Mouse (Mus musculus): ENCODE measurements around the gene Podn. TPM values are rescaled to one million over a fixed set of nuclear protein-coding genes. Genes with fewer than 3 reads are reported as not detected.

Gene Podn
- polyA plus RNA-seq, 1 experiment from 2014 or later, result 0.68 TPM

- Histone ChIP-seq H3K9me3 (ENCODE audit: control insufficient read depth, low read length) (no peaks in the 10 kb centered on the region), H3K4me3 (replicated peaks; ENCODE audit: low read length) (no peak overlapping the region), H3K27ac (no peak overlapping the region), H3K4me2 (replicated peaks) (no peak overlapping the region), H3K36me3 (replicated peaks; ENCODE audit: control insufficient read depth, insufficient read depth) (peaks cover 61% of the 10 kb centered on the region), H3K9ac (no peak overlapping the region), H3K27me3 (ENCODE audit: control insufficient read depth, insufficient read depth, low read length) (no peaks in the 10 kb centered on the region), H3K4me1 (replicated peaks; ENCODE audit: control insufficient read depth, insufficient read depth, low read length) (no peaks in the 10 kb centered on the region)
- 92% methylated on average over 10 of the region's 10 CpGs for WGBS
- DNase-seq (ENCODE audit: low spot score) (no peak), ATAC-seq (ENCODE audit: low FRiP score) (no peak)
These were observed 38.1 kb downstream of the Podn start for GRCm38 (mm10) chr4:108058166-108058565.

- no peak for ATAC-seq (ENCODE audit: low FRiP score)
- H3K4me3 ChIP-seq (replicated peaks; ENCODE audit: low read length), result no peak overlapping the region
These were observed 39.0 kb downstream of the Podn start for GRCm38 (mm10) chr4:108057247-108057646.

GRCm38 (mm10) chr4:108055873-108056272 is 40.4 kb downstream of the Podn start:
- H3K9me3 ChIP-seq (ENCODE audit: control insufficient read depth, low read length), result no peaks in the 10 kb centered on the region

More at GRCm38 (mm10) chr4:108057247-108057646, 39.0 kb downstream of the Podn start:
- H3K36me3 ChIP-seq (replicated peaks; ENCODE audit: control insufficient read depth, insufficient read depth), result peaks cover 61% of the 10 kb centered on the region
- no peak for DNase-seq (ENCODE audit: low spot score)
- no peak overlapping the region for H3K27ac ChIP-seq
- H3K27me3 ChIP-seq (ENCODE audit: control insufficient read depth, insufficient read depth, low read length), result no peaks in the 10 kb centered on the region
- 99% methylated on average over 2 of the region's 2 CpGs for WGBS
- no peaks in the 10 kb centered on the region for H3K9me3 ChIP-seq (ENCODE audit: control insufficient read depth, low read length)
- no peak overlapping the region for H3K9ac ChIP-seq
- no peak overlapping the region for H3K4me2 ChIP-seq (replicated peaks)
- H3K4me1 ChIP-seq (replicated peaks; ENCODE audit: control insufficient read depth, insufficient read depth, low read length), result no peaks in the 10 kb centered on the region

GRCm38 (mm10) chr4:108052673-108053072 is 43.6 kb downstream of the Podn start:
- H3K27me3 ChIP-seq (ENCODE audit: control insufficient read depth, insufficient read depth, low read length), result no peaks in the 10 kb centered on the region
- peaks cover 76% of the 10 kb centered on the region for H3K36me3 ChIP-seq (replicated peaks; ENCODE audit: control insufficient read depth, insufficient read depth)
- 91% methylated on average over 8 of the region's 8 CpGs for WGBS

More at GRCm38 (mm10) chr4:108055873-108056272, 40.4 kb downstream of the Podn start:
- Histone ChIP-seq H3K4me1 (replicated peaks; ENCODE audit: control insufficient read depth, insufficient read depth, low read length) (no peaks in the 10 kb centered on the region), H3K4me2 (replicated peaks) (no peak overlapping the region), H3K9ac (no peak overlapping the region), H3K36me3 (replicated peaks; ENCODE audit: control insufficient read depth, insufficient read depth) (peaks cover 64% of the 10 kb centered on the region), H3K4me3 (replicated peaks; ENCODE audit: low read length) (no peak overlapping the region), H3K27ac (no peak overlapping the region), H3K27me3 (ENCODE audit: control insufficient read depth, insufficient read depth, low read length) (no peaks in the 10 kb centered on the region)
- 97% methylated on average over 10 of the region's 10 CpGs for WGBS
- ATAC-seq (ENCODE audit: low FRiP score), result no peak
- no peak for DNase-seq (ENCODE audit: low spot score)

GRCm38 (mm10) chr4:108051687-108052274 is 44.5 kb downstream of the Podn start:
- no peak overlapping the region for H3K4me3 ChIP-seq (replicated peaks; ENCODE audit: low read length)
- H3K4me1 ChIP-seq (replicated peaks; ENCODE audit: control insufficient read depth, insufficient read depth, low read length), result no peaks in the 10 kb centered on the region
- ATAC-seq (ENCODE audit: low FRiP score) (no peak), DNase-seq (ENCODE audit: low spot score) (no peak)
- peaks cover 77% of the 10 kb centered on the region for H3K36me3 ChIP-seq (replicated peaks; ENCODE audit: control insufficient read depth, insufficient read depth)
- H3K4me2 ChIP-seq (replicated peaks), result no peak overlapping the region
- H3K9me3 ChIP-seq (ENCODE audit: control insufficient read depth, low read length), result no peaks in the 10 kb centered on the region
- 84% methylated on average over 10 of the region's 10 CpGs for WGBS
- no peak overlapping the region for H3K9ac ChIP-seq
- H3K27me3 ChIP-seq (ENCODE audit: control insufficient read depth, insufficient read depth, low read length), result no peaks in the 10 kb centered on the region
- no peak overlapping the region for H3K27ac ChIP-seq

More at GRCm38 (mm10) chr4:108052673-108053072, 43.6 kb downstream of the Podn start:
- Histone ChIP-seq H3K4me2 (replicated peaks) (no peak overlapping the region), H3K9ac (no peak overlapping the region), H3K4me3 (replicated peaks; ENCODE audit: low read length) (no peak overlapping the region), H3K9me3 (ENCODE audit: control insufficient read depth, low read length) (no peaks in the 10 kb centered on the region), H3K4me1 (replicated peaks; ENCODE audit: control insufficient read depth, insufficient read depth, low read length) (no peaks in the 10 kb centered on the region), H3K27ac (no peak overlapping the region)
- DNase-seq (ENCODE audit: low spot score) (no peak), ATAC-seq (ENCODE audit: low FRiP score) (no peak)

- DNase-seq (ENCODE audit: low spot score), result no peak
- Histone ChIP-seq H3K27ac (no peak overlapping the region), H3K27me3 (ENCODE audit: control insufficient read depth, insufficient read depth, low read length) (no peaks in the 10 kb centered on the region), H3K36me3 (replicated peaks; ENCODE audit: control insufficient read depth, insufficient read depth) (peaks cover 66% of the 10 kb centered on the region), H3K4me1 (replicated peaks; ENCODE audit: control insufficient read depth, insufficient read depth, low read length) (no peaks in the 10 kb centered on the region), H3K4me2 (replicated peaks) (no peak overlapping the region), H3K4me3 (replicated peaks; ENCODE audit: low read length) (no peak overlapping the region), H3K9me3 (ENCODE audit: control insufficient read depth, low read length) (no peaks in the 10 kb centered on the region), H3K9ac (no peak overlapping the region)
- ATAC-seq (ENCODE audit: low FRiP score), result no peak
- WGBS, result 90% methylated on average over 8 of the region's 8 CpGs
These were observed 50.1 kb downstream of the Podn start for GRCm38 (mm10) chr4:108046136-108046535.

GRCm38 (mm10) chr4:108045136-108046107 is 50.8 kb downstream of the Podn start:
- H3K27me3 ChIP-seq (ENCODE audit: control insufficient read depth, insufficient read depth, low read length), result no peaks in the 10 kb centered on the region
- no peak for ATAC-seq (ENCODE audit: low FRiP score)
- H3K36me3 ChIP-seq (replicated peaks; ENCODE audit: control insufficient read depth, insufficient read depth), result peaks cover 62% of the 10 kb centered on the region
- no peak overlapping the region for H3K4me2 ChIP-seq (replicated peaks)
- H3K4me1 ChIP-seq (replicated peaks; ENCODE audit: control insufficient read depth, insufficient read depth, low read length), result no peaks in the 10 kb centered on the region
- 77% methylated on average over 19 of the region's 19 CpGs for WGBS
- H3K27ac ChIP-seq, result no peak overlapping the region
- no peak overlapping the region for H3K4me3 ChIP-seq (replicated peaks; ENCODE audit: low read length)
- no peaks in the 10 kb centered on the region for H3K9me3 ChIP-seq (ENCODE audit: control insufficient read depth, low read length)
- H3K9ac ChIP-seq, result no peak overlapping the region
- no peak for DNase-seq (ENCODE audit: low spot score)

GRCm38 (mm10) chr4:108037027-108037426 is 59.2 kb downstream of the Podn start:
- no peaks in the 10 kb centered on the region; the same call in 1 of the 2 replicates for H3K4me1 ChIP-seq (replicated peaks; ENCODE audit: control insufficient read depth, insufficient read depth, low read length)
- ATAC-seq (ENCODE audit: low FRiP score) (no peak), DNase-seq (ENCODE audit: low spot score) (no peak)
- H3K36me3 ChIP-seq (replicated peaks; ENCODE audit: control insufficient read depth, insufficient read depth), result 0 out of 2 replicates have a peak, but pooled peaks cover 5% of the 10 kb centered on the region
- H3K4me2 ChIP-seq (replicated peaks), result no peak overlapping the region
- no peak overlapping the region for H3K4me3 ChIP-seq (replicated peaks; ENCODE audit: low read length)
- 75% methylated on average over 8 of the region's 8 CpGs for WGBS
- H3K9me3 ChIP-seq (ENCODE audit: control insufficient read depth, low read length), result no peaks in the 10 kb centered on the region
- no peak overlapping the region for H3K9ac ChIP-seq
- peaks cover 15% of the 10 kb centered on the region for H3K27me3 ChIP-seq (ENCODE audit: control insufficient read depth, insufficient read depth, low read length)
- H3K27ac ChIP-seq, result no peak overlapping the region

GRCm38 (mm10) chr4:108033041-108033764 is 63.0 kb downstream of the Podn start:
- no peak for DNase-seq (ENCODE audit: low spot score)
- H3K27ac ChIP-seq, result no peak overlapping the region
- H3K9me3 ChIP-seq (ENCODE audit: control insufficient read depth, low read length), result no peaks in the 10 kb centered on the region
- H3K4me2 ChIP-seq (replicated peaks), result no peak overlapping the region
- no peak overlapping the region for H3K4me3 ChIP-seq (replicated peaks; ENCODE audit: low read length)
- H3K27me3 ChIP-seq (ENCODE audit: control insufficient read depth, insufficient read depth, low read length), result peaks cover 39% of the 10 kb centered on the region
- H3K4me1 ChIP-seq (replicated peaks; ENCODE audit: control insufficient read depth, insufficient read depth, low read length), result no peaks in the 10 kb centered on the region; the same call in 1 of the 2 replicates
- H3K9ac ChIP-seq, result no peak overlapping the region
- ATAC-seq (ENCODE audit: low FRiP score), result no peak
- no peaks in the 10 kb centered on the region for H3K36me3 ChIP-seq (replicated peaks; ENCODE audit: control insufficient read depth, insufficient read depth)
- WGBS, result 84% methylated on average over 8 of the region's 8 CpGs
